Mouse (Mus musculus): ENCODE measurements around the gene Rnf113a2.

The Rnf113a2 gene

DNA sequence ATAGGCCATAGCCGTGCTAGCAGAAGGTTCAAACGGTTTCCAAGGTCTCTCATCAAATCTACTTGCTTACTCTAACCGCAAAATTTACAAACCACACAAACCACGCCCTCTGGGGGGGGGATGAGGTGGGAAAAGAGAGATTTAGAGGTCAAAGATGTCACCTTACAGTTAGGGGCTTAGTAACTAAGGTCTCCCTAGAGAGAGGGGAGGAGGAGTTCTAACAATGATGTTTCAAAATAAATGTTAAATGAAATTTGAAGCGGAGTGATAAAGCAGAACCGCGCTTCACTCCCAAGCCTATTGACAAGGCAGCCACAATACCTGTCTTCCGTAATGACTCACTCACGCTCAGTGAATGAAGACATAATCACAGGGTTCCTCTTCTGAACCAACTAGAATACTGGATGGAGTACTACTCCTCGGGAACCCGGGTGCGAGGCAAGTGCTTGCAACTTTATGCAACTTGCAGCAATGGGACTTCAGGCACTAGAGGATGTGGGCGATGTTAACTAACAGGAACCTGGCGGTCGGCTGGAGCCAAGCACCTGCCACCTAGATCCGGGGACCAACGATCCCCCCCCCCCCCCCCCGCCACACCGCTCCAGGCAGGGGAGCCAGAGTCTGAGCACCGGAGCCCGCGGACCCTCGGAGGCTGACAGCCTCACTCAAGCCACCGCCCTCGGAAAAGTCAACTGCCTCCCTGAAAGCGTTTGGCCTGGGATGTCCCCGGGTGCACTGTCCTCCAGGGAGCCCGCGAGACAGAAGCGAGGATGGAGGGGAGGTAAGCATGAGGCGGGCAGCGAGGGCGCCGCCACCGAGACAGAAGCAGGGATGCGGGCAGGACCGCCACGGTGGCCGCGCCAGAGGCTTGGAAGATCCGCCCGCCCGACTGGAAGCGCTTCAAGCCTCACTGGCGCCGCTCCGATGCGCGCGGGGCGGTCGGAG is 8.8 kb upstream of the Rnf113a2 start:
- peak in 1 of 2 experiments; percentile 17 for DNase-seq (ENCODE audit: low read depth in 1 of 2, low spot score in 2 of 2)

DNA sequence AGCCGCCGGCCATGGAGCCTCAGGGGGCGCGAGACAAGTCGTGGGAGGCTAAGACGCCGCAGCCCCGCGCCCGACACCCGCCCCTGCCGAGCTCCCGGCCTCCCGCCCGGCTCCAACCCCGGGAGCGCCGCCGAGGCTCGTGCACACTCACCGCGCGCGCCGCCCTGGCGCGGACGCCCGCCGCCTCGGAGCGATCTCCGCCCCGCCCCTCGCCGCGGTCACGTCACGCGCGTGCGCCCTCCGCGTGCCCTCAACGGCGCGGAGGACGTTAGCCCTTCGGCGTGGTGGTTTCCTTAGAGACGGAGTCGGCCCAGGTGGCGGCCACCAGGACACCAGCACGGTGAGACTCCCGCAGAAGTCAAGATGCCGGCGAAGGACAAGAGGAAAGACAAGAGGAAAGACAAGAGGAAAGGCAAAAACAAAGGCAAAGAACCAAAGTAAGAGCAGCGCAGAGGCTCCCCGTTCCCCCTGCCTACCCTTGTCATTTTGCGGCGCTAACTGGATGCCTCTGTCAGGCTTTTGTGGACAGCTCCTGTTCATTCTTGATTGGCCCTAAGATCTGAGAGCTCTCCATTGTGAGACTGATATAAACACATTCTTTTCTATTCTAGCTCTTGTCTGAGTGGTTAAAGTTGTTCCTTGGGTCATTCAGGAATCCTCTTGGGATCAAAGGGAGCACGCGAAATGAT is 8.0 kb upstream of the Rnf113a2 start, which contains the start of the genes Entpd5 and Bbof1:
Gene Entpd5 (minus strand): TSS at position 211 of the 689 bp plus-strand sequence.
Gene Bbof1 (plus strand): TSS at position 253 of the 689 bp plus-strand sequence.
- DNase-seq (ENCODE audit: low read depth in 1 of 2, low spot score in 2 of 2): peak; percentile 43 to 75

DNA sequence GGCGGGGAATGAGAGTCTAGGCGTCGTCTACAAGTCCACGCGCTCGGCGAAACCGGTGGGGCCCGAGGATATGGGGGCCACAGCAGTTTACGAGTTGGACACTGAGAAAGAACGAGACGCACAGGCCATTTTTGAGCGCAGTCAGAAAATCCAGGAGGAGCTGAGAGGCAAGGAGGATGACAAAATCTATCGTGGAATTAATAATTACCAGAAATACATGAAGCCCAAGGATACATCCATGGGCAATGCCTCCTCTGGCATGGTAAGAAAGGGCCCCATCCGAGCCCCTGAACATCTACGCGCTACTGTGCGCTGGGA is 568 bp downstream of the Rnf113a2 start:
- no peak for DNase-seq (ENCODE audit: low read depth in 1 of 2, low spot score in 2 of 2)

DNA sequence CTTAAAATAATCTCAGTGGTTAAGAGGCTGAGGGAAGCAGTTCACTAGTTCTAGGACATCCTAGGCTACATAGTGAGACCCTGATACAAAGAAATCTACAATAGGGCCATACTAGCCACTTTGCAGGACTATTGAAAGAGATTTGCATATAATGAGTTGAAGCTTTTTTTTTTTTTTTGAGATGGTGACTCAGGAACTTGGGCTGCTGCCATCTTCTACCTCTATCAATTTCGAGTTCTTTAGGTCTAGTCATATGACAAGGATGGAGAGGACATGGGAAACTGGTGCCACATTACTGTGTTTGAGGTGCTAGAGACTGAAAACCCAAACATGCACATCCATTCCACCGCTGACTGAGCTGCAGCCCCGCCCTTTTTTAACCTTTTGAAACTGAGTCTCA is 7.0 kb downstream of the Rnf113a2 start:
- DNase-seq (ENCODE audit: low read depth in 1 of 2, low spot score in 2 of 2): no peak

DNA sequence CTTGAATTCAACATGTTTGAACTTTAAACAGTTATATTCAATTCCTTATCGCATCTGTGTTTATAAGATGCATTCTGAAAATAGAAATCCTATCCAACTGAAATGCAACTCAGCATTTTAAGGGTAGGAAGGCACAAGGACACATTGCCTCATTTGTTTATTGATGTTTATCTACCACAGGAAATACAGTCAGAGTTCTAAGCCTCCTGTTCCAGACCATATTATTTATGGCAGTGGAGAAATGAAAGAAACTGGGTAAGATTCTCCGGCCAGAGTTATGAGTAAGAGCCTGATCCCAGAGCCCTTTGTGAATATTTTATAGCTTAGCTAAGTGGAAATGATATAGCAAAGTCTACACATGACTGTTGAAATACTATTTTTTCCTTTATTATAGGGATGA is 12.8 kb downstream of the Rnf113a2 start:
- no peak for DNase-seq (ENCODE audit: low read depth in 1 of 2, low spot score in 2 of 2)

DNA sequence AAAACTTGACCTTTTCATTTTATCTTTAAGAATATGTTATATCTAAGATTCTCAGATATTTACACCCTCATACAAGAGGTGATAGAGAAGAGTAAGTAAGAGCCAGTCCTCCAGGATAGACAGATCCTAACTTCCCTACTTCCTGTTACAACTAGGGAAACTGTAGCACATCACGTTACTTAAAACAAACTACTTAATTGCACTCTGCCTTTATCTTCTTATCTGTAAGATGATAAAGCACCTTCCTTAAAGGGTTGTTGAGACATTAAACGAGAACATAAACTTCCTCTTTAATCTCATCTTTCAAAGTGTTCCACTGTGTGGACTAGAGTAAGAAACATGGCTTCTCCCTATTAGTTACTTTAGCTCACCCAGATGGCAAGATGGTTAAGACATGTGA is 21.7 kb downstream of the Rnf113a2 start:
- no peak for DNase-seq (ENCODE audit: low read depth in 1 of 2, low spot score in 2 of 2)

DNA sequence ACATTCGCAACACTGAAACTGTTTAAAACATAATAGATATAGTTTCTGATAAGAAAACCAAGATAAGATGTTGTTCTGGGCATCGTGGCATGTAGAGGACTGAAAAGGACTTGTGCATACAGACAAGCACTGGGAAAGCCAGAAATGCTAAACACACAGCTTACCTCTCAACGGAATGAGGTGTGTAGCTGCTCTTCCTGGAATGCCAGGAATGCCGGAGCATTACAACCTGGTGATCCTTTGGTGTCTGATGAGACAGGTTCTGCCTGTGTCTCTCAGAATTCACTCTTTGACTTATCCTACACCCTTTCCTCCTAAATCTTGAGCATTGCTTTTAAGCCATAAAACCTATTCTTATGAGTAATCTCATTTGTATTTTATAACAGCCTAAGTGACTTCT is 25.5 kb downstream of the Rnf113a2 start:
- DNase-seq (ENCODE audit: low read depth in 1 of 2, low spot score in 2 of 2): no peak

DNA sequence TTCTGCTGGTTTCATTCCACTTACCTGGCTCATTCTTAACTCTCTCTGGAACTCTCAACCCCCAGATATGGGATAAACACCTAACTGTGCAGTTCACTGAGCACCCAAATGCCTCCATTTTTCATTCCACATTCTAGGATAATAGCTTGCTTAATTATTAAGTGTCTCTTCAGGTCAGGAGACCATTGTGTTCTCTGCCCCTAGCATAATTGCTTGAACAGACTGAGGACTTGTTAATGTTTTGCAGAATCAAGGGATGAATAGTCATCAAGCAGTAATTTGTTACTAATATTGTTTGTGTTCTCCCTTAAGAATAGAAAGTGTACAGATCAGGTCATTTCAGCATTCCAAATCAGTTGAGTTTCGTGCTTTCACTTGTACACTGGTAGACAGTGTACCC is 30.4 kb downstream of the Rnf113a2 start:
- DNase-seq (ENCODE audit: low read depth in 1 of 2, low spot score in 2 of 2): no peak

DNA sequence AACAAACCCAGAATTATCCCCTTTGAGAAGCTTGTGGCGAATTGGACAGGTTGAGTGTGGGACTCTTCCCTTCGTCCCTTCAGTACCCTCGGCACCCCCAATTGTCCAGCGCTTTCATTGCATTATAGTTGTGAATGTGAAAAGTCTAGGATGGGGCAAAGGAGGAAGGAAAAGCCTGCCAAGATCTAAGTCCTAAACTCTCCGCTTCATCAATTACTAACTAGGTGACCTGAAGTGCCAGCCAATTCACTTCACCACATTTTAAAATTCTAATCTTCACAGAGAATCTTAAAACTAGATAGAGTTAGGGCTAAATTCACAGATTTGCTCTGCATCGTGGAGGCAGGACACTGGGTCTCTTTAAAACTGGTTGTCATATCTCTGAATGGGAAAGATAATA is 31.2 kb downstream of the Rnf113a2 start:
- no peak for DNase-seq (ENCODE audit: low read depth in 1 of 2, low spot score in 2 of 2)

DNA sequence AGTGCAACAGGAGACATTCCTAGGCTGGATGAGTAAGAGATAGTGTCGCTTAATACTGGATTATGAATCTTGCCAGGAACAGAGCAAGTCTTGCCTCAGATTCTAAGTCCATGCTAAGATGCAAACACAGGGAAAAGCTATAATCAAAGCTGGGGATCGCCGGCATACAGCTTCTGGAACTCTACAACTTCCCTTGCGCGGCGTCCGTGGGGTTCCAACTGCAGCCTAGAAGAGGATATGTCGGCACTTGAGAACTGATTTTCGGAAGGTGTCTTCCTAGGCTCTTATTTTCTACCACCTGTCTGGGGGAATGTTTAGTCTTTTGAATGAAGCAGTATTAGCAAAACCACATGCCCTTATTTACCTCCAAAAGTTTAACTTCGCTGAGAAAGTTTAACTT is 32.9 kb downstream of the Rnf113a2 start:
- no peak for DNase-seq (ENCODE audit: low read depth in 1 of 2, low spot score in 2 of 2)

- peak in 1 of 2 experiments; percentile 1 for DNase-seq (ENCODE audit: low read depth in 1 of 2, low spot score in 2 of 2)
Observed at GRCm38 (mm10) chr12:84450351-84450717, 33.3 kb downstream of the Rnf113a2 start.

- peak; percentile 94 to 97 for DNase-seq (ENCODE audit: low read depth in 1 of 2, low spot score in 2 of 2)
Observed at GRCm38 (mm10) chr12:84450718-84451646, 34.0 kb downstream of the Rnf113a2 start, which contains the start of the genes Aldh6a1 and Lin52. Gene Aldh6a1, minus strand, starts transcription at chr12:84451004. Gene Lin52, plus strand, starts transcription at chr12:84451422.

- no peak for DNase-seq (ENCODE audit: low read depth in 1 of 2, low spot score in 2 of 2)
Observed at GRCm38 (mm10) chr12:84451801-84452200, 34.8 kb downstream of the Rnf113a2 start.

DNA sequence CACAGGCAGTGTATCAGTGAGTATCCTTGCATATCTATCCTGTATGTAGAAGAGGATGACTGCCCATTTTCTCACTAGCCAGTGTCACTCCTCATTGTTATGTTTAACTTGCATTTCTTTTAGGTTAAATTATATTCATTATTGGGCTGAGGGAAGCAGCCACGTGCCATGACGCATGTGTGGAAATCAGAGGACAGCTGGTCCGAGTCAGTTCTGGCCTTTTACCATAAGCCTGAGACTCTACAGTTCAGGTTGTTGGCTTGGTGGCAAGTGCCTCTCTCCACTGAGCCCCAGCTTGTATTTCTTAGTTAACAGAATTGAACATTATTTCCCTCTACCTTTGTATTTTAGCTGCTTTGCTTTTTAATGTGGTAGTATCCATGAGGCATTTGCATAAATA is 39.9 kb downstream of the Rnf113a2 start:
- no peak for DNase-seq (ENCODE audit: low read depth in 1 of 2, low spot score in 2 of 2)

DNA sequence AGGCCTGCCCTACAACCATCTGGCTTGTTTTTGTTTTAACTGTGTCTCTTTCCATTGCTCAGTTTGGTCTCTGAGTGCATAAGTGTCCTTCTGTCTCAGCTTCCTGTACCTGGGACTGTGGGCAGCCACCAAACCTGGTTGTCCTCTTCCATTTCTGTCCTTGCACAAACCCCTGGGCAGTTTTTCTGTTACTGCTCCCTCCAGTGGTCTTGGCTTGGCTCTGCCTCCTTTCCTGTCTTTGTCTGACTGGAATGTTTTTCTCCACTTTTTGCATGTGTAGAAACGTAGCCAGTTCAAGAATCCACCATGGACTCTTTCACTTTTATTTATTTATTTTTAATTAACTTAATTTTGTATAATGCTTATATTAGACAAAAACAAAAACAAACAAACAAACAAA is 42.8 kb downstream of the Rnf113a2 start:
- DNase-seq (ENCODE audit: low read depth in 1 of 2, low spot score in 2 of 2): no peak

GRCm38 (mm10) chr12:84461416-84461815 is 44.4 kb downstream of the Rnf113a2 start:
- DNase-seq (ENCODE audit: low read depth in 1 of 2, low spot score in 2 of 2): no peak

GRCm38 (mm10) chr12:84462856-84463255 is 45.9 kb downstream of the Rnf113a2 start:
- no peak for DNase-seq (ENCODE audit: low read depth in 1 of 2, low spot score in 2 of 2)
